Mouse (Mus musculus) kidney, embryonic 15.5 days (tissue): ENCODE results near the gene Plxdc1. TPM values are rescaled to one million over a fixed set of nuclear protein-coding genes. Genes with fewer than 3 reads are reported as not detected.

Source experiments
- ATAC-seq: fragments of 200-750 bp; cut with Nextera tagmentation; replicated peaks from 2 replicates; pipeline ENCODE4 v1.8.0; 2017; ENCODE audit warnings: moderate TSS enrichment; ENCODE audit not compliant: low FRiP score
- H3K27ac ChIP-seq: fragments of 300-500 bp; sonication (generic); 2 replicates; pipeline ENCODE4 v1.5.1; 2015; ENCODE audit warnings: mild to moderate bottlenecking, inconsistent platforms
- H3K27me3 ChIP-seq: fragments of 300-500 bp; sonication (generic); 2 replicates; pipeline ENCODE4 v1.6.1; 2015; ENCODE audit warnings: inconsistent platforms
- H3K36me3 ChIP-seq: fragments of 300-500 bp; sonication (generic); 2 replicates; pipeline ENCODE4 v1.6.1; 2015; ENCODE audit warnings: inconsistent platforms
- H3K4me1 ChIP-seq: fragments of 300-500 bp; sonication (generic); 2 replicates; pipeline ENCODE4 v1.6.1; 2015; ENCODE audit warnings: inconsistent platforms
- H3K4me2 ChIP-seq: fragments of 300-500 bp; sonication (generic); 2 replicates; pipeline ENCODE4 v1.6.1; 2015; ENCODE audit warnings: moderate library complexity, mild to moderate bottlenecking, inconsistent platforms
- H3K4me3 ChIP-seq: fragments of 300-500 bp; sonication (generic); replicated peaks from 2 replicates; pipeline ENCODE4 v1.5.1; 2015; ENCODE audit warnings: mild to moderate bottlenecking, inconsistent platforms
- H3K9ac ChIP-seq: fragments of 300-500 bp; sonication (generic); 2 replicates; pipeline ENCODE4 v1.6.1; 2015; ENCODE audit warnings: mild to moderate bottlenecking, inconsistent platforms
- H3K9me3 ChIP-seq: fragments of 300-500 bp; sonication (generic); replicated peaks from 2 replicates; pipeline ENCODE4 v1.6.1; 2016; ENCODE audit warnings: inconsistent platforms
- WGBS: fragments of 180-500 bp; shearing (Covaris S2); methylation state at CpG from one replicate; pipeline ENCODE4 v1.1.7; 2015; ENCODE audit warnings: mixed read lengths; 5-methylcytosine and 5-hydroxymethylcytosine counted together
- polyA plus RNA-seq: library from polyadenylated mRNA; unstranded; fragments of >200 nt; fragmentation: Nextera tagmentation; extraction: Ambion mirVana; gene quantifications from 2 replicates; pipeline ENCODE4 v1.2.1, GENCODE M21; 2015

Plxdc1 gene
- polyA plus RNA-seq, 1 experiment from 2014 or later = 2.0 TPM

DNA sequence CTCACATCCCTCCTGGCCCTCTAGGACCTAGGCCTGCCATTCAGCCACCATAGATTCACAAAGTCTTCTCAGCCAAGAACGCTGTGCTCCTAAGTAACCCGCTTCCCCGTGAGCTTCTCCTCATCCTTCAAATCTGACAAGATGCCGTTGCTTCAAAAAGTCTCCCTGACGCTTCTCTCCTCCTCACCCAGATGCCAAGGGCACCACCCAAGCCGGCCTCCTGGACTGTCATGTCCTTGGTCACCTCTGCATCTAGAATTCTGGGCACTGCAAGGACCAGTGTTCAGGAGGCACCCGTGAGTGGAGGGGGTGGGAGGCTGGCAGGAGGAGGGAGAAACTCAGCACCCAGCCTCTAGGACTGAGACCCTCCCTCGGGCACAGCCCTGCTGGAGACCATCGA, 3.5 kb downstream of the Plxdc1 start:
- no peak overlapping the region for H3K27ac ChIP-seq
- no peaks in the 10 kb centered on the region for H3K36me3 ChIP-seq
- H3K27me3 ChIP-seq = peaks cover 31% of the 10 kb centered on the region
- H3K4me2 ChIP-seq = no peak overlapping the region
- H3K9me3 ChIP-seq = no peaks in the 10 kb centered on the region
- ATAC-seq = no peak
- peaks cover 21% of the 10 kb centered on the region for H3K4me1 ChIP-seq
- no peak overlapping the region for H3K9ac ChIP-seq
- H3K4me3 ChIP-seq = no peak overlapping the region
- WGBS = 86% methylated on average over 9 of the region's 9 CpGs

DNA sequence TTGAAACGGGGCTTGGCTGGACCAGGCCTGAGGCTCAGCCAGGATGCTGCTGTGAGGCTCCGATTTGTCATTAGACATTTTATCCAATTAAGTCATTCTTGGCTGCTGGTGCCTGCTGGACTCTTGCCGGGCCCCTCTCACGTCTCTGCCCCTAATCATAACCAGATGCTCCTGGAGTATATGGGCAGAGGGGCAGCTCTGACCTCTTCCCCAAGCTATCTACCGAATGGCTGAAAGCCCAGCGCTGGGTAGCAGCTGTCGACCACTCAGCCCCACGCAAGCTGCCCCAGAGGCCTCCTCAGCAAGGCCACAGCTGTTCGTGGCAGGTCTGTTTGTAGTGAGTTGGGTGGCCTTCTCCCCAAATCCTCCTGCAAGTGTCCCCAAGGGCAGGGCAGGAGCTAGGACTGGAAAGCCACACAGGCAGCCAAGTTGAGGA, 5.7 kb downstream of the Plxdc1 start:
- no peak overlapping the region for H3K9ac ChIP-seq
- peaks cover 3% of the 10 kb centered on the region; the same call in 1 of the 2 replicates for H3K4me1 ChIP-seq
- H3K27ac ChIP-seq = no peak overlapping the region
- no peaks in the 10 kb centered on the region for H3K36me3 ChIP-seq
- peaks cover 15% of the 10 kb centered on the region for H3K27me3 ChIP-seq
- no peaks in the 10 kb centered on the region for H3K9me3 ChIP-seq
- WGBS = 62% methylated on average over 9 of the region's 9 CpGs
- no peak overlapping the region for H3K4me2 ChIP-seq
- no peak overlapping the region for H3K4me3 ChIP-seq
- no peak for ATAC-seq

DNA sequence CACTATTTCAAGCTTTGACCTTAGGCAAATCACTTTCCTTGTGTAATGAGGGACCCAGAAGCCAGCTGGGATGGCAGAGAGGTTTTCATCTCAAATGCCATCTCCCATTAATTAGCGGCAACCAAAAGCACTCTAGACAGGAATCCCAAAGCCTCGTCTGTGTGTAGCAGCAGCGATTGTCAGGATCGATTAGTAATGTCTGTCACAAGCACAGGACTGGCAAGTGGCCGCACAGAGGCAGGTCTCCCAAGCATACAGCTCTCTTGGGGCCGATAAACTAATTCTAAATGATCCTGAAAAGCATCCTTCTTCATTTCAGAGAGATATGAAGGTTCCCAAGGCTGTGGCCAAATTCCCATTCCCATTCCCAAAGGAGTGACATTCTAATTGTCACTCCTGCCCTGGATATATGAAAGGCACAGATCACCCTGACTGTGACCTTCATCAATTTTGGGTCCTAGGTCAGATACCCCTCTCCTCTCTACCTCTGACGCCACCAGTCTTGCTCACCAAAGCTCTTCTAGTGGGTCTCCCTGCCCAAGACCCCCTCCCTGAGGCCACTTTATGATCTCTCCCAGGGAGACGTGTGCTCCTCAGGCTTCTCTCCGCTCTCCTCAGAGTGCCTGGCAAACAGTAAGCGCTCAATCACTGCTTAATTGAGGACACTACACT, 6.3 kb downstream of the Plxdc1 start:
- H3K4me1 ChIP-seq = no peaks in the 10 kb centered on the region
- peaks cover 9% of the 10 kb centered on the region for H3K27me3 ChIP-seq
- no peaks in the 10 kb centered on the region for H3K36me3 ChIP-seq
- H3K27ac ChIP-seq = no peak overlapping the region
- H3K4me2 ChIP-seq = no peak overlapping the region
- WGBS = 75% methylated on average over 10 of the region's 10 CpGs
- no peak overlapping the region for H3K9ac ChIP-seq
- no peak for ATAC-seq
- H3K4me3 ChIP-seq = no peak overlapping the region
- no peaks in the 10 kb centered on the region for H3K9me3 ChIP-seq

- no peak for ATAC-seq
- no peak overlapping the region for H3K9ac ChIP-seq
- no peaks in the 10 kb centered on the region for H3K27me3 ChIP-seq
- no peak overlapping the region for H3K4me3 ChIP-seq
- no peaks in the 10 kb centered on the region for H3K4me1 ChIP-seq
- no peak overlapping the region for H3K27ac ChIP-seq
- H3K36me3 ChIP-seq = no peaks in the 10 kb centered on the region
- no peaks in the 10 kb centered on the region for H3K9me3 ChIP-seq
- 85% methylated on average over 13 of the region's 13 CpGs for WGBS
- H3K4me2 ChIP-seq = no peak overlapping the region
Measured at GRCm38 (mm10) chr11:97978392-97978791, 7.9 kb downstream of the Plxdc1 start.

DNA sequence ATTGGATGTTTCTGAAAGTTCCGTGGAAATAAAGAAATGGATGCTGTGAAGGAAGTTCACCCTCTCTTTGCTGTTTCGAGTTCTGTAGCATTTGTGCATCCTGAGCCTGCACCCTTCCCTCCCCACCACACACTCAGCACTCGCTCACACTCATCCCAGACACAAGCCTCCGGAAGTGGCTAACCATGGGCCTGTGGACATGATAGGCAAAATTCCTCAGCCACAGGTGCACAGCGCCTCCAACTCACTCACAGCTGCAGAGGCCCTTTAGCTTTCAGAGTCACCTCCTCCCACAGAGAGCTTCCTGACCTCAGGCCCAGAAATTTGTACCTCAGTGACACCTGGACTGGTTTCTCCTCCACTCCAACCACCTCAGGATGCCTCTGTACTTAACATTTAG, 8.4 kb downstream of the Plxdc1 start:
- no peak overlapping the region for H3K4me3 ChIP-seq
- H3K9me3 ChIP-seq = no peaks in the 10 kb centered on the region
- H3K27ac ChIP-seq = no peak overlapping the region
- no peak overlapping the region for H3K4me2 ChIP-seq
- H3K27me3 ChIP-seq = no peaks in the 10 kb centered on the region
- H3K9ac ChIP-seq = no peak overlapping the region
- no peak for ATAC-seq
- H3K4me1 ChIP-seq = no peaks in the 10 kb centered on the region
- WGBS = 82% methylated on average over 5 of the region's 5 CpGs
- no peaks in the 10 kb centered on the region for H3K36me3 ChIP-seq

DNA sequence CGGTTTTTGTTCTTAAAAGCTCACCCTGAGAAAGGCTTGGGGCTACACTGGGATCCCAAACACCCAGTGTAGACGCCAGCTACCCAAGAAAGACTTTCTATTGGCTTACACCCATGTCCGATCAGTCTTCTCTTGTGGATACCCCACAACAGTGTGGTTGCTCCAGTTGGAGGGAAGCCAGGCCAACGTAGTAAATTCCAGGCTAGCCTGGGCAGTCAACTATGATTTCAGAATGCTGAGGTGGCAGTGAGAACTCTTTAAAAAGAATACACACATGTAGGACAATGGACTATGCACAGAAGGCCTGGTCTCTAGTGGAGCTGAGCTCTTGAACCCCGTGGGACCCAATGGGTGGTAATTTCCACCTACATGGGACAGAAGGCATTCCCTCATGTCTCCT, 11.5 kb downstream of the Plxdc1 start:
- H3K4me2 ChIP-seq = no peak overlapping the region
- no peak for ATAC-seq
- H3K27ac ChIP-seq = no peak overlapping the region
- WGBS = 83% methylated on average over 5 of the region's 5 CpGs
- no peaks in the 10 kb centered on the region for H3K27me3 ChIP-seq
- H3K4me3 ChIP-seq = no peak overlapping the region
- no peaks in the 10 kb centered on the region for H3K9me3 ChIP-seq
- 0 out of 2 replicates have a peak, but pooled peaks cover 3% of the 10 kb centered on the region for H3K4me1 ChIP-seq
- H3K9ac ChIP-seq = no peak overlapping the region
- H3K36me3 ChIP-seq = no peaks in the 10 kb centered on the region

DNA sequence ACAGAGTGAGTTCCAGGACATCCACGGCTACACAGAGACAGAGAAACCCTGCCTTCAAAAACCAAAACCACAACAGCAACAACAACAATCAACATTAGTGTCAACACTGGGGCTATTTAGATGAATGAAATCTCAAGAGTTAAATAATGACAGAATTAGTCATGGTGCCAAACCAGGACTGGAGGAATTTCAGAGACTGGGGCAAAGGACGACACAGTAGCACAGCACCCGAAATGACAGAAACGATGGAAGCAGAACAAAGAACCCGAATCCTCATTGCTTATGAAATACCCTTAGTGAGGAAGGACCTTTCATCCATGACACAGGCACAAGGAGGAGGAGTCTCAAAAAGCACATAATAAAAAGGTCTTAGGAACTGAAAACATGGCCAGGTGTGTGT, 12.1 kb downstream of the Plxdc1 start:
- 87% methylated on average over 5 of the region's 5 CpGs for whole genome bisulfite sequencing
- no peaks in the 10 kb centered on the region for H3K27me3 ChIP-seq
- H3K4me2 ChIP-seq = no peak overlapping the region
- no peaks in the 10 kb centered on the region for H3K9me3 ChIP-seq
- no peak overlapping the region for H3K27ac ChIP-seq
- H3K4me1 ChIP-seq = 0 out of 2 replicates have a peak, but pooled peaks cover 3% of the 10 kb centered on the region
- no peak overlapping the region for H3K9ac ChIP-seq
- no peak overlapping the region for H3K4me3 ChIP-seq
- no peaks in the 10 kb centered on the region for H3K36me3 ChIP-seq
- no peak for ATAC-seq

DNA sequence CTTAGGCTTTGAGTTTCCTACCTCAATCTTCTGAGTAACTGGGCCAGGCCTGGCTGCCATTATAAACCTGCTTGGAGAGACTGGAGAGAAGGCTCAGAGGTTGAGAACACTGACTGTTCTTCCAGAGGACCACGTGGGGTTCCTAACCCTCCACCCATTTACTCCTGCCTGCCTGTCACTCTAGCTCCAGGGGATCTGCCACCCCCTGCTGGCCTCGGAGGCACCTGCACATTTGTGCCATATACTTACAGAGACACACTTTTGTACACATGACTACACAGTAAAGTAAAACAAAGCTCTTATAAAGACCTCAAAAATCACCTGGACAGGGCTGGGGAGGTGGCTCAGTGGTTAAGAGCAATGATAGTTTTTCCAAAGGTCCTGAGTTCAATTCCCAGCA, 13.8 kb downstream of the Plxdc1 start:
- Histone ChIP-seq H3K4me1 (0 out of 2 replicates have a peak, but pooled peaks cover 4% of the 10 kb centered on the region), H3K27ac (no peak overlapping the region), H3K9ac (no peak overlapping the region), H3K27me3 (no peaks in the 10 kb centered on the region), H3K4me2 (no peak overlapping the region), H3K9me3 (no peaks in the 10 kb centered on the region), H3K4me3 (no peak overlapping the region), H3K36me3 (no peaks in the 10 kb centered on the region)
- no peak for ATAC-seq
- WGBS = 66% methylated on average over 2 of the region's 2 CpGs

- no peaks in the 10 kb centered on the region for H3K27me3 ChIP-seq
- no peak overlapping the region for H3K4me3 ChIP-seq
- H3K27ac ChIP-seq = no peak overlapping the region
- no peak overlapping the region for H3K4me2 ChIP-seq
- WGBS = 27% methylated on average over 7 of the region's 7 CpGs
- no peak overlapping the region for H3K9ac ChIP-seq
- no peaks in the 10 kb centered on the region for H3K9me3 ChIP-seq
- no peak for ATAC-seq
- H3K36me3 ChIP-seq = no peaks in the 10 kb centered on the region
- 0 out of 2 replicates have a peak, but pooled peaks cover 7% of the 10 kb centered on the region for H3K4me1 ChIP-seq
Measured at GRCm38 (mm10) chr11:97971232-97971631, 15.0 kb downstream of the Plxdc1 start.

GRCm38 (mm10) chr11:97970771-97971170, 15.5 kb downstream of the Plxdc1 start:
- Histone ChIP-seq H3K9ac (no peak overlapping the region), H3K27ac (no peak overlapping the region), H3K4me1 (0 out of 2 replicates have a peak, but pooled peaks cover 7% of the 10 kb centered on the region), H3K27me3 (no peaks in the 10 kb centered on the region), H3K9me3 (no peaks in the 10 kb centered on the region), H3K4me2 (no peak overlapping the region), H3K4me3 (no peak overlapping the region), H3K36me3 (no peaks in the 10 kb centered on the region)
- ATAC-seq = no peak
- WGBS = 81% methylated on average over 7 of the region's 7 CpGs

DNA sequence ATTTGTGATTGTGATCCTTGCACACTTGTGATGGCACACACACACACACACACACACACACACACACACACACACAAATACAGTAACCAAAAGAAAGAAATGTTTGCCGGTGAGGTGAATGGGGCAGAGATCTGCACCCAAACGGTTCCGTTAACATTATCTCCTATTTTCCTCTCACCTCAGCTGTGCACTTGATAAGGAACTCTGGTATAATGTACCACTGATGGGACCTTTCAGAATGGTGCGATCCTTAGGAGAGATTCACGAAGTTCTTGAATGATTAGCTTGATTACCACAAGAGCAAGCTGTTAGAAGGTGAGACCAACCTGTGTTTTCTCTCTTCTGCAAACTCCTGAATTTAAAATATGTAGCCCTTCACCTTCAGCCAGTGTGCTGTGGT, 17.9 kb downstream of the Plxdc1 start:
- H3K9me3 ChIP-seq = no peaks in the 10 kb centered on the region
- 87% methylated on average over 5 of the region's 5 CpGs for WGBS
- no peak overlapping the region for H3K4me2 ChIP-seq
- ATAC-seq = no peak
- no peak overlapping the region for H3K27ac ChIP-seq
- H3K4me1 ChIP-seq = 0 out of 2 replicates have a peak, but pooled peaks cover 7% of the 10 kb centered on the region
- no peak overlapping the region for H3K9ac ChIP-seq
- H3K36me3 ChIP-seq = no peaks in the 10 kb centered on the region
- no peaks in the 10 kb centered on the region for H3K27me3 ChIP-seq
- H3K4me3 ChIP-seq = no peak overlapping the region

- H3K27ac ChIP-seq = no peak overlapping the region
- H3K4me1 ChIP-seq = 0 out of 2 replicates have a peak, but pooled peaks cover 7% of the 10 kb centered on the region
- no peaks in the 10 kb centered on the region for H3K27me3 ChIP-seq
- WGBS = 64% methylated on average over 2 of the region's 2 CpGs
- H3K4me2 ChIP-seq = no peak overlapping the region
- no peak overlapping the region for H3K4me3 ChIP-seq
- no peaks in the 10 kb centered on the region for H3K36me3 ChIP-seq
- H3K9ac ChIP-seq = no peak overlapping the region
- no peaks in the 10 kb centered on the region for H3K9me3 ChIP-seq
- no peak for ATAC-seq
Measured at GRCm38 (mm10) chr11:97967114-97967513, 19.1 kb downstream of the Plxdc1 start.

GRCm38 (mm10) chr11:97960907-97961306, 25.3 kb downstream of the Plxdc1 start:
- H3K4me3 ChIP-seq = no peak overlapping the region
- 91% methylated on average over 1 of the region's 1 CpGs for WGBS
- no peak for ATAC-seq

More at GRCm38 (mm10) chr11:97960907-97961306, 25.3 kb downstream of the Plxdc1 start:
- peaks cover 17% of the 10 kb centered on the region for H3K4me1 ChIP-seq
- H3K36me3 ChIP-seq = no peaks in the 10 kb centered on the region
- no peaks in the 10 kb centered on the region for H3K27me3 ChIP-seq
- no peak overlapping the region for H3K9ac ChIP-seq
- H3K27ac ChIP-seq = no peak overlapping the region
- no peaks in the 10 kb centered on the region for H3K9me3 ChIP-seq
- H3K4me2 ChIP-seq = no peak overlapping the region
